Mouse (Mus musculus): ENCODE measurements at regions not wholly inside any gene's neighbourhood (a gene's known extent, or its start where the extent isn't known, plus 50 kb on each side); places are given as distances from the start of the nearest gene placed in this dataset.

GRCm38 (mm10) chr11:7434591-7434990, 220.9 kb upstream of the Igfbp3 start:
- Histone ChIP-seq H3K9ac (ENCODE audit: low read depth, low read length) (no peak overlapping the region), H3K4me1 (ENCODE audit: control insufficient read depth, insufficient read depth, low read length) (no peaks in the 10 kb centered on the region; the same call in 1 of the 2 replicates), H3K27me3 (ENCODE audit: control insufficient read depth, insufficient read depth, low read length) (no peaks in the 10 kb centered on the region), H3K36me3 (ENCODE audit: control insufficient read depth, insufficient read depth, low read length) (no peaks in the 10 kb centered on the region), H3K79me2 (ENCODE audit: control insufficient read depth, insufficient read depth, low read length) (no peaks in the 10 kb centered on the region), H3K4me3 (ENCODE audit: insufficient read depth, low read depth, low read length) (no peak overlapping the region), H3K27ac (replicated peaks; ENCODE audit: insufficient read depth, low read depth, low read length) (no peak overlapping the region)
- TF ChIP-seq POLR2A (IDR thresholded peaks at IDR 0.05; ENCODE audit: extremely low read depth, insufficient read depth, low read length) (no peak), CTCF (IDR thresholded peaks at IDR 0.05; ENCODE audit: low read depth, low read length) (no peak)
- WGBS, result 95% methylated on average over 3 of the region's 3 CpGs
- no peak for DNase-seq (ENCODE audit: extremely low read depth, low read depth, low spot score)

- Histone ChIP-seq H3K36me3 (ENCODE audit: control insufficient read depth, insufficient read depth, low read length) (no peaks in the 10 kb centered on the region), H3K79me2 (ENCODE audit: control insufficient read depth, insufficient read depth, low read length) (no peaks in the 10 kb centered on the region), H3K4me3 (ENCODE audit: insufficient read depth, low read depth, low read length) (no peak overlapping the region), H3K27ac (replicated peaks; ENCODE audit: insufficient read depth, low read depth, low read length) (no peak overlapping the region), H3K9ac (ENCODE audit: low read depth, low read length) (no peak overlapping the region), H3K27me3 (ENCODE audit: control insufficient read depth, insufficient read depth, low read length) (no peaks in the 10 kb centered on the region), H3K4me1 (ENCODE audit: control insufficient read depth, insufficient read depth, low read length) (no peaks in the 10 kb centered on the region)
- no peak for TF ChIP-seq POLR2A (IDR thresholded peaks at IDR 0.05; ENCODE audit: extremely low read depth, insufficient read depth, low read length)
- TF ChIP-seq CTCF (IDR thresholded peaks at IDR 0.05; ENCODE audit: low read depth, low read length), result no peak
- whole genome bisulfite sequencing, result 87% methylated on average over 4 of the region's 4 CpGs
- no peak for DNase-seq (ENCODE audit: extremely low read depth, low read depth, low spot score)
These were observed 214.0 kb upstream of the Igfbp3 start for GRCm38 (mm10) chr11:7427771-7428170.

DNA sequence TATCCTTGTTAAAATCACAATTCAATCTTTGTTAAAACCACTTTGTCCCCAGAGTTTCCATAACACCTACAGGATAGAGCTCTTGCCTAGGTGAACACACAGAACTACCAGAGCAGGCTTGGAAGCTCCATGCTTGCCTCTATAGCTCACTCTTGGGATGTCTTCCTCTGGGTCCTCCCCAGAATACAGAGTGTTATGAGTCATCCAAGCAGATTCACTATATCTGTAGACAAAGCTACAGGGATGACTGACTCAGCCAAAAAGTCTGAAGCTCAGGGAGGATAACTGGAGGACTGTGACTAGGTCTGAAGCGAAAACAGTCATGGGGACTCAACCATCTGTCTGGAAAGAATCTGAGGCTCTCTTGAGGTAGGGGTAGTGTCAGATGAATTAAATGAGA, 211.5 kb upstream of the Igfbp3 start:
- no peak overlapping the region for H3K4me3 ChIP-seq (ENCODE audit: insufficient read depth, low read depth, low read length)
- H3K27ac ChIP-seq (replicated peaks; ENCODE audit: insufficient read depth, low read depth, low read length), result no peak overlapping the region
- no peaks in the 10 kb centered on the region for H3K4me1 ChIP-seq (ENCODE audit: control insufficient read depth, insufficient read depth, low read length)
- no peaks in the 10 kb centered on the region for H3K79me2 ChIP-seq (ENCODE audit: control insufficient read depth, insufficient read depth, low read length)
- TF ChIP-seq POLR2A (IDR thresholded peaks at IDR 0.05; ENCODE audit: extremely low read depth, insufficient read depth, low read length), result no peak
- no peak for TF ChIP-seq CTCF (IDR thresholded peaks at IDR 0.05; ENCODE audit: low read depth, low read length)
- H3K9ac ChIP-seq (ENCODE audit: low read depth, low read length), result no peak overlapping the region
- no peaks in the 10 kb centered on the region for H3K27me3 ChIP-seq (ENCODE audit: control insufficient read depth, insufficient read depth, low read length)
- DNase-seq (ENCODE audit: extremely low read depth, low read depth, low spot score), result no peak
- WGBS, result 87% methylated on average over 1 of the region's 1 CpGs
- no peaks in the 10 kb centered on the region for H3K36me3 ChIP-seq (ENCODE audit: control insufficient read depth, insufficient read depth, low read length)

- Histone ChIP-seq H3K9ac (ENCODE audit: low read depth, low read length) (no peak overlapping the region), H3K4me1 (ENCODE audit: control insufficient read depth, insufficient read depth, low read length) (no peaks in the 10 kb centered on the region), H3K36me3 (ENCODE audit: control insufficient read depth, insufficient read depth, low read length) (no peaks in the 10 kb centered on the region), H3K79me2 (ENCODE audit: control insufficient read depth, insufficient read depth, low read length) (no peaks in the 10 kb centered on the region), H3K27ac (replicated peaks; ENCODE audit: insufficient read depth, low read depth, low read length) (no peak overlapping the region), H3K4me3 (ENCODE audit: insufficient read depth, low read depth, low read length) (no peak overlapping the region), H3K27me3 (ENCODE audit: control insufficient read depth, insufficient read depth, low read length) (no peaks in the 10 kb centered on the region)
- DNase-seq (ENCODE audit: extremely low read depth, low read depth, low spot score), result no peak
- 51% methylated on average over 5 of the region's 5 CpGs for WGBS
- TF ChIP-seq CTCF (IDR thresholded peaks at IDR 0.05; ENCODE audit: low read depth, low read length), result no peak
- no peak for TF ChIP-seq POLR2A (IDR thresholded peaks at IDR 0.05; ENCODE audit: extremely low read depth, insufficient read depth, low read length)
These were observed 210.4 kb upstream of the Igfbp3 start for GRCm38 (mm10) chr11:7424082-7424471.

DNA sequence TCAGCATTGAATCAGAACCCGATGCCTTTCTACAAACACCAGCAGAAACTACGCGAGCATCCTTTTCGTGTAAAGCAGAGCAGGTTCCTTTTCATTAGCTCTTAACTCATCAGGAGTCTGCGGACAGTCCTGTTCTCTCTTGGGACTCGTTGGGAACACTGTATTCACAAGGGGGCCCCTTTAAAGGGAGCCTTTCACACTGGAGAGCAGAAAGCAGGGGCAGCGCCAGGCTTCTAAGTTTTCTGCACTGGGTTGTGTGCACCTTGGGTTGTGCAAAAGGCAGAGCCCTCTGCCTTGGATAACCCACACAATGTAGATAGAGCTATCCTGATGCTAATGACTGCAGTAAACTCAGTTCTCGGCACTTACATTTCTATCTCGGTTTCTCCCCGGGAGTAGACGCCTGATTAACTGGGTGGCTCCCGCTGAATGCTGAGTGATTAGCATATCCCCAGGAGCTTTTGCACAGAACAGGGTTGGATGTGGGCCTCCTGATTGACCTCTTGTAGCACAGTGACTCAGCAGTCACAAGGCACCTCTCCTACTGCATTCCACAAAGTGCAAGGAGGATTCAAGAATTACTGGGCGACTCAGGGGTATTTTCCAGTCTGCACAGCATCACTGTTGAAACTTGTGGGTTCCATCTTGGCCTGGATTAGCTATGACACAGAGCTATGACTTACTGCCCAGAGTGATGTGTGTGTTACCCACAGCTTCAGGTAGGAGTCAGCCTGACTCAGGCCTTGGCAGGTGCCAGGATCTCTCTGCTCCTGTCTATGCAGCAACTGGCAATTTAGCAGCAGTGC, 209.8 kb upstream of the Igfbp3 start:
- H3K27ac ChIP-seq (replicated peaks; ENCODE audit: insufficient read depth, low read depth, low read length), result no peak overlapping the region
- TF ChIP-seq CTCF (IDR thresholded peaks at IDR 0.05; ENCODE audit: low read depth, low read length) (no peak), POLR2A (IDR thresholded peaks at IDR 0.05; ENCODE audit: extremely low read depth, insufficient read depth, low read length) (no peak)
- no peak for DNase-seq (ENCODE audit: extremely low read depth, low read depth, low spot score)
- H3K4me3 ChIP-seq (ENCODE audit: insufficient read depth, low read depth, low read length), result no peak overlapping the region
- H3K4me1 ChIP-seq (ENCODE audit: control insufficient read depth, insufficient read depth, low read length), result no peaks in the 10 kb centered on the region
- WGBS, result 29% methylated on average over 13 of the region's 13 CpGs
- H3K27me3 ChIP-seq (ENCODE audit: control insufficient read depth, insufficient read depth, low read length), result no peaks in the 10 kb centered on the region
- H3K36me3 ChIP-seq (ENCODE audit: control insufficient read depth, insufficient read depth, low read length), result no peaks in the 10 kb centered on the region
- H3K9ac ChIP-seq (ENCODE audit: low read depth, low read length), result no peak overlapping the region
- H3K79me2 ChIP-seq (ENCODE audit: control insufficient read depth, insufficient read depth, low read length), result no peaks in the 10 kb centered on the region

DNA sequence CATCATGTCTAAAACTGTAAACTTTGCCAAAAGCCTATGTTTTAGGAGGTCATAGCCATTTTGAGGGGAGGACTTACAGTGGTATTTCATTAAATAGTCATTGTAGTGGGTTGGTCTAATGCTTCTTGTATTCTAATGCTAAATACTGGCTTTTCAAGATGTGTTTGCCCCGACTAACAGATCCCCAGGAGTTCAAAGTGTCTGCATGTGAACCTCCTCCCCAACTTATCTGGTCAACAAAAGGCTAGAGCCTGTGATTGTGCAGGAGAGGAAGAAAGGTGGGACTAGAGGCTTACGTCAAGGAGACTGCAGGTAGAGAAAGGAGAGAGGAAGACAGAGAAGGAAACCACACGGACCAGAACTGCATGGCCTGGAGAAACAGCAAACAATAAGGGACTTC, 198.9 kb upstream of the Igfbp3 start:
- TF ChIP-seq POLR2A (IDR thresholded peaks at IDR 0.05; ENCODE audit: extremely low read depth, insufficient read depth, low read length) (no peak), CTCF (IDR thresholded peaks at IDR 0.05; ENCODE audit: low read depth, low read length) (no peak)
- DNase-seq (ENCODE audit: extremely low read depth, low read depth, low spot score), result no peak
- H3K36me3 ChIP-seq (ENCODE audit: control insufficient read depth, insufficient read depth, low read length), result no peaks in the 10 kb centered on the region
- no peaks in the 10 kb centered on the region for H3K4me1 ChIP-seq (ENCODE audit: control insufficient read depth, insufficient read depth, low read length)
- no peak overlapping the region for H3K27ac ChIP-seq (replicated peaks; ENCODE audit: insufficient read depth, low read depth, low read length)
- WGBS, result 77% methylated on average over 3 of the region's 3 CpGs
- H3K27me3 ChIP-seq (ENCODE audit: control insufficient read depth, insufficient read depth, low read length), result no peaks in the 10 kb centered on the region
- H3K4me3 ChIP-seq (ENCODE audit: insufficient read depth, low read depth, low read length), result no peak overlapping the region
- H3K79me2 ChIP-seq (ENCODE audit: control insufficient read depth, insufficient read depth, low read length), result no peaks in the 10 kb centered on the region
- no peak overlapping the region for H3K9ac ChIP-seq (ENCODE audit: low read depth, low read length)
